Mouse (Mus musculus) liver, embryonic 16.5 days (tissue): ENCODE measurements at regions not wholly inside any gene's neighbourhood (a gene's known extent, or its start where the extent isn't known, plus 50 kb on each side); places are given as distances from the start of the nearest gene placed in this dataset.

Source experiments
- ATAC-seq: fragments of 200-750 bp; cut with Nextera tagmentation; 2 replicates; pipeline ENCODE4 v1.8.0; 2017; ENCODE audit warnings: low read depth, mild to moderate bottlenecking, moderate number of reproducible peaks, moderate library complexity
- H3K27ac ChIP-seq: fragments of 300-500 bp; sonication (generic); 2 replicates; pipeline ENCODE4 v1.5.1; 2014; ENCODE audit warnings: mild to moderate bottlenecking, low read length
- H3K27me3 ChIP-seq: fragments of 300-500 bp; sonication (generic); 2 replicates; pipeline ENCODE4 v1.6.1; 2014; ENCODE audit warnings: low read depth, low read length, mixed read lengths; ENCODE audit not compliant: control insufficient read depth, insufficient read depth
- H3K36me3 ChIP-seq: fragments of 300-500 bp; sonication (generic); 2 replicates; pipeline ENCODE4 v1.6.1; 2014; ENCODE audit warnings: mild to moderate bottlenecking; ENCODE audit not compliant: control insufficient read depth, insufficient read depth
- H3K4me1 ChIP-seq: fragments of 300-500 bp; sonication (generic); 2 replicates; pipeline ENCODE4 v1.6.1; 2014; ENCODE audit warnings: low read depth, low read length, mixed read lengths; ENCODE audit not compliant: control insufficient read depth
- H3K4me2 ChIP-seq: fragments of 300-500 bp; sonication (generic); 2 replicates; pipeline ENCODE4 v1.6.1; 2014; ENCODE audit warnings: low read depth, low read length, mixed read lengths
- H3K4me3 ChIP-seq: fragments of 300-500 bp; sonication (generic); 2 replicates; pipeline ENCODE4 v1.5.1; 2014; ENCODE audit warnings: low read depth, mild to moderate bottlenecking, low read length
- H3K9ac ChIP-seq: fragments of 300-500 bp; sonication (generic); 2 replicates; pipeline ENCODE4 v1.6.1; 2014; ENCODE audit warnings: low read depth, low read length
- H3K9me3 ChIP-seq: fragments of 300-500 bp; sonication (generic); replicated peaks from 2 replicates; pipeline ENCODE4 v1.6.1; 2016; ENCODE audit warnings: low read length; ENCODE audit not compliant: control insufficient read depth
- WGBS: fragments of 180-500 bp; shearing (Covaris S2); extraction: QIAGEN DNeasy Blood & Tissue Kit; methylation state at CpG from one replicate; pipeline ENCODE4 v1.1.7; 2014; ENCODE audit not compliant: insufficient replicate concordance; 5-methylcytosine and 5-hydroxymethylcytosine counted together

GRCm38 (mm10) chr11:22644877-22645276 is 133.0 kb downstream of the Tmem17 start:
- 11% methylated on average over 1 of the region's 1 CpGs for WGBS
- Histone ChIP-seq H3K9ac (no peak overlapping the region), H3K27me3 (no peaks in the 10 kb centered on the region), H3K4me2 (no peak overlapping the region), H3K4me1 (no peaks in the 10 kb centered on the region), H3K27ac (no peak overlapping the region), H3K36me3 (no peaks in the 10 kb centered on the region), H3K4me3 (no peak overlapping the region), H3K9me3 (no peaks in the 10 kb centered on the region)
- ATAC-seq, result no peak

GRCm38 (mm10) chr11:22646192-22646936 is 134.5 kb downstream of the Tmem17 start:
- WGBS, result 57% methylated on average over 6 of the region's 6 CpGs
- Histone ChIP-seq H3K27ac (no peak overlapping the region), H3K27me3 (no peaks in the 10 kb centered on the region), H3K36me3 (no peaks in the 10 kb centered on the region), H3K4me2 (no peak overlapping the region), H3K9ac (no peak overlapping the region), H3K4me3 (no peak overlapping the region), H3K4me1 (no peaks in the 10 kb centered on the region), H3K9me3 (no peaks in the 10 kb centered on the region)
- ATAC-seq, result no peak

GRCm38 (mm10) chr11:22648275-22648674 is 136.4 kb downstream of the Tmem17 start:
- 66% methylated on average over 5 of the region's 5 CpGs for WGBS
- no peaks in the 10 kb centered on the region for H3K27me3 ChIP-seq
- ATAC-seq, result no peak
- no peak overlapping the region for H3K9ac ChIP-seq
- no peaks in the 10 kb centered on the region for H3K36me3 ChIP-seq
- no peaks in the 10 kb centered on the region for H3K4me1 ChIP-seq
- no peak overlapping the region for H3K27ac ChIP-seq
- H3K4me3 ChIP-seq, result no peak overlapping the region
- no peaks in the 10 kb centered on the region for H3K9me3 ChIP-seq
- H3K4me2 ChIP-seq, result no peak overlapping the region

- Histone ChIP-seq H3K4me2 (no peak overlapping the region), H3K9me3 (no peaks in the 10 kb centered on the region), H3K4me1 (no peaks in the 10 kb centered on the region), H3K27ac (no peak overlapping the region), H3K27me3 (no peaks in the 10 kb centered on the region), H3K9ac (no peak overlapping the region), H3K36me3 (no peaks in the 10 kb centered on the region), H3K4me3 (no peak overlapping the region)
- no peak for ATAC-seq
- 59% methylated on average over 10 of the region's 10 CpGs for WGBS
Observed at GRCm38 (mm10) chr11:22650771-22651170, 138.9 kb downstream of the Tmem17 start.

- Histone ChIP-seq H3K4me3 (no peak overlapping the region), H3K9ac (no peak overlapping the region), H3K4me2 (no peak overlapping the region), H3K4me1 (no peaks in the 10 kb centered on the region), H3K27ac (no peak overlapping the region), H3K27me3 (no peaks in the 10 kb centered on the region), H3K36me3 (no peaks in the 10 kb centered on the region), H3K9me3 (no peaks in the 10 kb centered on the region)
- WGBS, result 61% methylated on average over 1 of the region's 1 CpGs
- ATAC-seq, result no peak
Observed at GRCm38 (mm10) chr11:22651313-22651712, 139.4 kb downstream of the Tmem17 start.

- no peak for ATAC-seq
- Histone ChIP-seq H3K9me3 (no peaks in the 10 kb centered on the region), H3K27me3 (no peaks in the 10 kb centered on the region), H3K4me3 (no peak overlapping the region), H3K4me2 (no peak overlapping the region), H3K27ac (no peak overlapping the region), H3K36me3 (no peaks in the 10 kb centered on the region), H3K4me1 (no peaks in the 10 kb centered on the region), H3K9ac (no peak overlapping the region)
- WGBS, result 70% methylated on average over 4 of the region's 4 CpGs
Observed at GRCm38 (mm10) chr11:22651911-22652310, 140.0 kb downstream of the Tmem17 start.

GRCm38 (mm10) chr11:22652931-22653330 is 141.0 kb downstream of the Tmem17 start:
- H3K4me2 ChIP-seq, result no peak overlapping the region
- H3K27me3 ChIP-seq, result no peaks in the 10 kb centered on the region
- no peak overlapping the region for H3K27ac ChIP-seq
- H3K36me3 ChIP-seq, result no peaks in the 10 kb centered on the region
- H3K9ac ChIP-seq, result no peak overlapping the region
- WGBS, result 21% methylated on average over 3 of the region's 3 CpGs
- no peak overlapping the region for H3K4me3 ChIP-seq
- H3K4me1 ChIP-seq, result no peaks in the 10 kb centered on the region
- no peaks in the 10 kb centered on the region for H3K9me3 ChIP-seq
- ATAC-seq, result no peak

GRCm38 (mm10) chr11:22653366-22653765 is 141.5 kb downstream of the Tmem17 start:
- 27% methylated on average over 5 of the region's 5 CpGs for WGBS
- no peak for ATAC-seq
- no peaks in the 10 kb centered on the region for H3K9me3 ChIP-seq
- no peaks in the 10 kb centered on the region for H3K4me1 ChIP-seq
- H3K27ac ChIP-seq, result no peak overlapping the region
- no peak overlapping the region for H3K4me3 ChIP-seq
- H3K4me2 ChIP-seq, result no peak overlapping the region
- no peaks in the 10 kb centered on the region for H3K36me3 ChIP-seq
- H3K9ac ChIP-seq, result no peak overlapping the region
- no peaks in the 10 kb centered on the region for H3K27me3 ChIP-seq

- Histone ChIP-seq H3K27ac (no peak overlapping the region), H3K4me2 (no peak overlapping the region), H3K27me3 (no peaks in the 10 kb centered on the region), H3K4me3 (no peak overlapping the region), H3K4me1 (no peaks in the 10 kb centered on the region), H3K9ac (no peak overlapping the region), H3K36me3 (no peaks in the 10 kb centered on the region), H3K9me3 (no peaks in the 10 kb centered on the region)
- 3% methylated on average over 1 of the region's 1 CpGs for WGBS
- ATAC-seq, result no peak
Observed at GRCm38 (mm10) chr11:22657635-22658034, 145.7 kb downstream of the Tmem17 start.
